Mouse (Mus musculus) yolk sac, embryonic 10.5 days (tissue): ENCODE measurements around the gene Adap1.

Source experiments
- DNase-seq: peaks from one replicate; pipeline ENCODE4 v3.0.0-alpha.2; 2017; ENCODE audit warnings: low spot score

Gene Adap1

DNA sequence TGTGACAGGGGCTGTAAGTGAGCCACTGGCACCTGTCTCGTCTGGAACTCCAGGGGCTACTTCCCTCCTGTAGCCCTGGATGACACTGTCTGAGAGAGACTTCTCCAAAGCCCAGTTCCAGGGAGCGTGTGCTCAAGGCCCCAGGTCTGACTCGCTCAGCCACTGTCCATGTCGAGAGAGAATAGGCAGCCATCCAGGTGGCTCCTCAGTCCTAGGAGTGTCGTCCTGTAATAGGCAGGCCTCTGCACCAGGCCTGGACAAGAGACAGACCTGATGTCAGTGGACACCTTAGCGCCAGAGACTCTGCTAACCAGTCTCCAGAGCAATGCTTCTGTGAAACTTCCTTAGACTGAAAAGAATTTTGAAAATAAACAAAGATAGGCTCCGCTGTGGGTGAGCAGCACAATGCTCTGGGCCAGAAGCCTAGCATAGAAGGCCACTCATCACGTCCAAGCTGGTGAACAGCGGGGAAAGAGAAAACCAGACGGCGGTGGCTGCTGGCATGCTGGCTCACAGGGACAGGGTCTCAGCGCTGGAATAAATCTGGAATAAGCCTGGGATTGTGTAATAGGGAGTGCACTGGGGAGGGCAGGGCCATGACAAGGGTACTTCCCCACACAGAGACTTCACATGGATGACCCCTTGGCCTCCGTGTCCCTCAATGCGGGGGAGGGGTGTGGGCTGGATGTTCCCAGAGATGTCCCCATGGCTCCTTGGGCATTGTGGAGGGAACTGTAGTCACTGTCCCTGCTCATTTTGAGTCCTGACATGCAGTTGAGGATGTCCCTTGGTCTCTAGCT is 39.1 kb downstream of the Adap1 start:
- DNase-seq: peak; percentile 53

DNA sequence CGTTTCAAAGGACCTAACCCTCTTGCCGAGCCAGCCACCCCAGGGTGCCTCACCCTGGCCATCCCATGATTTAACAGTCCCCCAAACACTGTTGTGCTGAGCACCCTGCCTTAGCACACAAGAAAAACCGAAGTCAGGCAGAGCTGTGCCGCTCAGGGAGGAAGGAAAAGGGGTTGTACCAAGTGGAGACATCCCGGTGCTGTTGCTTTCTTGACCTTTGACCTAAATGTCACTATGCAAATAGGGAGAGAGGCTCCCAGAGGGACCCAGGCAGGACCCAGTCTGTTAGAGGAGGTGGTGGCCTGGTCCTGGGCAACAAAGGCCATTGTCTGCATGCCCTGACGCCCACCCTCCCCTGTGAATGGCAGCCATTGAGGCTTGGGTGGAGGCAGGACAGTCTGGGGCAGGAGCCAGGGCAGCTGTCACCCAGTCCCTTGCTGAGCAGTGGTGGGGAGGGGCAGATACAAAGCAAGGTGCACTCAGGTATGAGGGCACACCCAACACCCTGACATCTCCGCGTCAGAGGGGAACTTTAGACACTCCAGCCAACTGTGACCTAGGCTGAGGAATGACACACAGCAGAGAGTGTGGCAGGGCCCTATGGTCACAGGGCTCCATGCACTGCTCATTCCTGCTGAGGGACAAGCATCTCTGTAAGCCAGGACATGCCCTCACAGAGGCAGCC is 39.9 kb downstream of the Adap1 start:
- DNase-seq: peak; percentile 58

DNA sequence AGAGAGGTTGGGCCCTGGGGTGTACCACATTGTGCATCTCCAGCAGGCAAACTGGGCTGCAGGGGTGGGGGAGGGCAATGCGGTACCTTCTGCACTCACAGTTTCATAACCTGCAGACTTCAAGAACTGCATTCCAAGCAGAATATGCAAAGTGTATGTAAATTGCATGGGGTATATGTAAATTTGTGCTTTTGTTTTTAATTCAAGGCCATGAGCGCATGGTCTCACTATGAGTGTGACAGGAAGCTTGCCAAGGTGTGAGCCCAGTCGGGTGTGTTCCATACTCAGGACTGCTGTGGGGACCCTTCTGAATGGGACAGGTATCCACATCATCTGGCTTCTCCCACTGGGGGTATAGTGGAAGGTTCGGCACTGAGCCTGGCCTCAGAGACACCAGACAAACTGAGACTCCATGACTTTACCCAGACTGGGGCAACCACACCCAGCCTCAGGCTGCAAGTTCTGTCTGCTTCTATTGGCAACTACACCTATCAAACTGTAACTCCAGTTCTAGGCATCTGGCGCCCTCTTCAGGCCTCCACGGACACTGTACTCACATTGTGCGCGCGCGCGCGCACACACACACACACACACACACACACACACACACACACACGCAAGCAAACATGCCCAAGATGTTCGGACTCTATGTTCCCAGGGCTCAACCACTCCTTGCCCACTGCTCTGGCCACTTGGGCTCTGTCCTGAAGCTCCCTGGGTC is 41.8 kb downstream of the Adap1 start:
- DNase-seq: no peak

DNA sequence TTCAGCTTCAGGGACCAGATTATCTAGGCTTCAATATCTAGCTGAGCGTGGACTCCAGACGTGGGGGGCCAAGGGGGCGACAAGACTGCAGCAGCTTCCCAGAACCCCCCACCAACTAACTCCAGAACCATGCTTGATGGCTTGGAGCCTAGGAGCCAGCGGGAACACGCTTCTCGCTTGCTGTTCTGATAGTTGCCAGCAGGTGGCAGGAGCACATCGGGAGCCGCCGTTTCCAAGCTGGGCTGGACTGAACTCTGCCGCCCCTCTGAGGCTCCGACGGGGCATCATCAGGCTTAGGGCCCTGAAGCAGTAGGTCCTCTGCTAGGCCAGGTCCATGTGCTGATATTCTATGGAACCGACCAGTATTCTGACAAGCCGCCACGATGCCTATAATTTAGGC is 43.2 kb downstream of the Adap1 start:
- peak; percentile 70 for DNase-seq

DNA sequence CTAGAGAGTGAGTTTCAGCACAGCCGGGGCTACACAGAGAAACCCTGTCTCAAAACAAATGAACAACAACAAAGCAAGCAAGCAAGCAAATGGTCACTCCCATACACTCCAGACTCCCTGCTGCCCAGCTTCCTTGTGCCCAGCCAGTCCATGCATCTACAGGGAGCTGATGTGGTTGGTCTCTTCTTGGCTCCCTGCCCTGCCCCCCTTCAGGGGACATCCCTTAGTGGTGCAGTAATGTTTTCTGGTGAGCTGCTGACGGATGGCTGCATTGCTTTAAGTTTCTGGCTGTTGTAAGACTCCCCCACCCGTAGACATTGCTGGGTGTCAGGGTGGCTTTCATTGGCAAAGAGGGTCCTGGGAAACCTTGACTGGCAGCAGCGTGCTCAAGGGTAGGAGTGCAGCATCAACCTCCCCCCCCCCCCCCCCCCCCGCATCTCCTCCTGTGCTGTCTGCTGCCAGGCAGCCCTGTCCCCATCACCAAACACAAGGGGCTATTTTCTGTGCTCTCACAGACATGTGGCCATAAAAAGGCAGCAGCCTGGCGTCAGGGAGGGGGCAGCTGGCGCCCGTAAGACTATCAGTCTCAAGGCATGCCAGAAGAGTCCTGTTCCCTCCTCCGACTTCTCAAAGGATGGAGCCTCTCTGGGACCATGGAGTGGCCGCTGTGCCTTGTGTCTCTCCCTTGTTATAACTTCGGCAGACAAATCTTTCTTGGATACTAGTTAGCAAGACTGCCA is 43.9 kb downstream of the Adap1 start:
- DNase-seq: no peak

DNA sequence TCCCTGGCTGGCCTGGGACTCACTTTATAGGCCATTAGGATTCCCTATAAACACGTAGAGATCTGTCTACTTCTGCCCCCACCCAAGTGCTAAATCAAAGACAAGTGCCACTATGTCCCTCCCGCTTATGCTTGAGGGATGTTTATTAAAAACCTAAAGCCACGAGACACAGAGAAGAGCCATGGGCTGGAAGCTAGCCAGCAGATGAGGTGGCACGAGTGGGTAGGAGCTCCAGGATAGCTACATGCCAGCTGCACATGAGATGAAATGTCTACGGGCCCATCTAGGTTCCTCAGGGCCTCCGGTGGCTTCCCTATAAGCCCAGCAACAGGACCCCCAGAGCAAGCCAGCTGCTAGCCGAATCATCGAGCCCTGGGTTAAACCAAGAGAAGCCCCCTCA is 48.1 kb downstream of the Adap1 start:
- no peak for DNase-seq

DNA sequence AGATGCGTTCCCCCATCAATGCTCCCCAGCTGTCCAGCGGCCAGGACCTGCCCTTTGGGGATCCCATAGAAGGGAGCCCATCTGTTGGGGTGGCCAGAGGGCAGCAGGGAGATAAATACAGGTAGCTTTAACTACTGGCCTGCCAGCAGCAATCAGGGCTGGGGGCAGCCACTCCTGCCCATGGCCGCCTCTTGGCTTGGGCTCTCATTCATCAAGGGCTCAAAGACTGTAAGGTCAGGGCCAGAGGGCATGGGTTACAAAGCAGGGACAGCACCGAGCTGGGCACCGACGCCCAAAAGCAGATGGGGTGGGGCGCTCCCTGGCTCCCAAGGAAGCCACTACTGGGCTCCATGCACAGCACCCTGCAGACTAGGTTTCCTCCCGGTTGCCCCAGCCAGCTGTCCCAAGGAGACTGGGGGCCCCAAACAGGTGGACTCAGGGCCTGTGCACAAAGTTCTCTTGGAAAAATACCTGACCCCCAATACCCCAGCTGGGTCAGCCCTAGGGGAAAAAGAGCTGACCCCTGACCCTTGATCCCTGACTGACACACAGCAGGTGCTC is 53.3 kb downstream of the Adap1 start:
- DNase-seq: peak; percentile 33

DNA sequence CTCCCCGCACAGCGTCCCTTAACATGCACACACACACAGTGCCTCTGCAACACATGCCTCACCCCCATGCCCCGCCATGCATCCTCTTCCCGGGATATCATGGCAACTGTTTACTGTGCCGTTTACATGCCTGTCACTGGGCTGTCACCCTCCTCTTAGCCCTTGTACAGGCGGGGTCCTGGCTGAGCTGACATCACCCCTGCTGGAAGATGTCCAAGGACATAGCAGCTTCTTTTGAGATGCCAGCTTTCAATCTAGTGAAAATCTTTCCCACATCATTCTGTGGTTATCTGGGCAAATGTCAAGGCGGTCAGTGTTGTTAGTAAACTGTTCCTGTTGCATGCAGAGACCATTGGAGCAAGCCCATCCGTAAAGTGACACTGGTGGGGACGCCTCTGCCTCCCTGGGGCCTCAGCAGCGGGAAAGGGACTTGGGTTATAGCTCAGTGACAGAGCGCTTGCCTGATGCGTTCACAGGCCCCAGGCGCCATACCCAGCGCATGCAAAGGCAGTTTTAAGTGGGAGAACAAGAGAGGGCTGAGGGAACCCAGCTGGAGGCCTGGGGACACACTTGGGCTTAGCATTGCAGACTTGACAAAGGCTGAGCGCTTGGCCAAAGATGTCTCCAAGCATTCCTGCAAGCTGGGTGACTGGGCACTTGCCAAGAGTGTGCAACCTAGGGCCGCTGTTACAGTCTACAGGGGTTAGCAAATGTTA is 54.5 kb downstream of the Adap1 start:
- no peak for DNase-seq

DNA sequence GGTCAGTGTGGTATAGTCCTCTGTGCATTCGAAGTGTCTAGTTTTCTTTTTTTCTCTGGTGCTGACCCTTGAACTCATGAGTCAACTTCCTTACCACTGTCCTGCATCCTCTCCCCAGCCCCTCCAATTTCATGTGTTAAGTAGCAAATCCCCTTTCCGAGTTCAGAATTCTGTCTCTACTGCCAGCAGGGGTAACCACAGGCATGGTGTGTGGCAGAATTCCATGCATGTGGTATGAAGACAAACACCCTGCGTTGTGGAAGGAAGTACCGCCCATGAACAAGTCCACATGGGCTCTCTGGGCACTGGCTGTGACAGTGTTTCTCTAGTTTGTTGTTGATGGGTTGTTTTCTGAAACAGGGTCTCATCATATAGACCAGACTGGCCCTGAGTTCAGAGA is 57.8 kb downstream of the Adap1 start:
- DNase-seq: no peak

- no peak for DNase-seq
Measured at GRCm38 (mm10) chr5:139261403-139261802, 64.0 kb downstream of the Adap1 start.

DNA sequence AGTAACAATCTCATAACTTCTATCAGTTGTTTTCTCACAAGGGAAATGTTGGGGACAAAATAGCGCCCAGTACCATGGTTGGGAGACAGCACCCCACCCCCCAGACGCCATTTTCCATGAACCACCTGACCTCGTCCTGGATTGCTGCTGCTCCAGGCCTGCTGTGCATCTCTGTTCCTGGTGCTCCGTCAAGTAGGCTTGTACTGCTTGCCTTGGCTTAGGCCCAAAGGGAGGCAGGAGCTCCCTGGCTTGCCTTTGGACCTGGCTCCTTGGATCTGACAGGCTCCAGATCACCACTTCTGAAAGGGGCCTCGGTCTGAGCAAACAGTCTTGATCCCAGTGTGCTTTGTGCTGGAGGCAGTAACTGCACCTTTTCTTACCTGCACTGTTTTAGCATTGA is 65.6 kb downstream of the Adap1 start:
- no peak for DNase-seq

- DNase-seq: no peak
Measured at GRCm38 (mm10) chr5:139258371-139259035, 66.9 kb downstream of the Adap1 start.

DNA sequence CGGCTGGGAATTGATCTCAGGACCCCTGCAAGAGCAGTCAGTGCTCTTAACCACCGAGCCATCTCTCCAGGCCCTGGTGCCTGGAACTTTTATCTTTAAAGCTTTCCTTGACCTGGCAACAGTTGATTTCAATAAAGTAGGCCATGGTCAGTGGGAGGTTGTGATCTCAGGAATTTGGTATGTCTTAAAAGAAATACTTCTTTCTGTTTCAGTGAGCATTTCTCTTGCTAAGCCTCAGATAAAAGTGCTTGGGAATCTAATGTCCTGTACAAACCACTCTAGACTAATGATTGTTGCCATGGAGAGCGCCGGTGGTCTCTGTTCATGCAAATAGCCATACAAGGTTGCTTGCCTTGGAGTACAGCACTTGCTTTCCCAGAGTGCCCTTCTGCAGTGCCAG is 67.6 kb downstream of the Adap1 start:
- DNase-seq: no peak

- DNase-seq: no peak
Measured at GRCm38 (mm10) chr5:139257265-139257664, 68.2 kb downstream of the Adap1 start.

DNA sequence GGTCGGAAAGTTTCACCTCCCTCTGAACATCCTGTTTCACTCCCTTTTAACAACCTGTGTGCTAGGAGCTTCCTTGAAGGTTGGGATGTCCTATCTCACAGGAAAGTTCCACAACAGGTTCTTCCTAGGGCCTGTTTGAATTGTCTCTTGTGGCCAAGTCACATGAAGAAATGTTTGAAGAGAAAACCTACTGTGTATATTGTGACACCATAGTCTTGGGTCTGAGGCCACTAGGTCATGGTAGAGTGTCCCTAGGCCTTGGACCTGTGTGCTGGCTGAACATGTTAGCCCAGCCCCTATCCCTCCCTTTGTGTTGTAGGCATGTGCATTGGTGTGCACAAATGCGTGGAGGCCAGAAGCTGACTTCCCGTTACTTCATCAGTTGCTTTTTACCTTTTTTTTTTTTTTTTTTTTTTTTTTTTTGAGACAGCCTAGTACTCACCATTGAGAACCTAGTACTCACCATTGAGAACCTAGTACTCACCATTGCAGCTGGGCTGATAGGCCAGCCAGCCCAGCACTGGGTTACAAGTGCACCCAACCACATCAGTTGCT is 69.1 kb downstream of the Adap1 start:
- no peak for DNase-seq

DNA sequence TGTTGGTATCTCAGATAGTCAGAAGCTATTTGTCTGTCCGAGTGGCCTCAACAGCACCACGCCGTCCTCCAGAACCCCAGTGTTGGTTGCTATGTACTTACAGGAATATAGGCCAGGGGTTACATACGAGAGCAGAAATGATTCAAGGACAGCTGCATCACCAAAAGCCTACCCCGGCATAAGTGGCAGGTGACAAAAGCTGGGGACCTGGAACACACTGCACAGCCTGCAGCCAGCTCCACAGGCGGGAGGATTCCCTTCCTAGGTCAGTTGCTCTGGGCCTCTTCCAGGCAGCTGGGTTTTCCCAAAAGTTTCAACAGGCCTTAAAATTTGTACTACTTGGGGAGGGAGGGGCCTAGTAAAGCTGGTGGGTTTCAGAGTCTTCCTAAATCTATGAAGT is 69.6 kb downstream of the Adap1 start:
- DNase-seq: no peak

- no peak for DNase-seq
Measured at GRCm38 (mm10) chr5:139254938-139255337, 70.5 kb downstream of the Adap1 start.

DNA sequence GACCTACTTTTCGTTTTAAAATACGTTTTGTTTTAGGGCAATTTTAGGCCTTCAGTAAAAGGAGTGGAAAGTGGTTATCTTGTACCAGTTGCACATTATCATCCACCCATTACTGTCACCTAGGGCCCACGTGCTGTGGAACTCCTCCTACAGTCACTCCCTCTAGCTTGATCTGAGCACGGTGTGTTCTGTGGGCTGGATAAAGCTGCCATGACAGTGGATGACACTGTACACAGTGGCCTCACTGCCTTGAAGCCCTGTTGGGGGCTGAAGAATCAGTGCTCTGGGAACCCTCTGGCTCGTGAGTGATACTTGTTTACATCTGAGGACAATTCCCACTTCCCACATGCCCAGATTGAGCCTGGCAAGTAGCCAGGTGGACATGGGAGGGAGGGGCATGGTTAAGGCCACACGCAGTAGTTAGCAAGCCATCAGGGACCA is 72.1 kb downstream of the Adap1 start:
- peak; percentile 29 for DNase-seq

GRCm38 (mm10) chr5:139252910-139253245 is 72.5 kb downstream of the Adap1 start:
- DNase-seq: no peak

DNA sequence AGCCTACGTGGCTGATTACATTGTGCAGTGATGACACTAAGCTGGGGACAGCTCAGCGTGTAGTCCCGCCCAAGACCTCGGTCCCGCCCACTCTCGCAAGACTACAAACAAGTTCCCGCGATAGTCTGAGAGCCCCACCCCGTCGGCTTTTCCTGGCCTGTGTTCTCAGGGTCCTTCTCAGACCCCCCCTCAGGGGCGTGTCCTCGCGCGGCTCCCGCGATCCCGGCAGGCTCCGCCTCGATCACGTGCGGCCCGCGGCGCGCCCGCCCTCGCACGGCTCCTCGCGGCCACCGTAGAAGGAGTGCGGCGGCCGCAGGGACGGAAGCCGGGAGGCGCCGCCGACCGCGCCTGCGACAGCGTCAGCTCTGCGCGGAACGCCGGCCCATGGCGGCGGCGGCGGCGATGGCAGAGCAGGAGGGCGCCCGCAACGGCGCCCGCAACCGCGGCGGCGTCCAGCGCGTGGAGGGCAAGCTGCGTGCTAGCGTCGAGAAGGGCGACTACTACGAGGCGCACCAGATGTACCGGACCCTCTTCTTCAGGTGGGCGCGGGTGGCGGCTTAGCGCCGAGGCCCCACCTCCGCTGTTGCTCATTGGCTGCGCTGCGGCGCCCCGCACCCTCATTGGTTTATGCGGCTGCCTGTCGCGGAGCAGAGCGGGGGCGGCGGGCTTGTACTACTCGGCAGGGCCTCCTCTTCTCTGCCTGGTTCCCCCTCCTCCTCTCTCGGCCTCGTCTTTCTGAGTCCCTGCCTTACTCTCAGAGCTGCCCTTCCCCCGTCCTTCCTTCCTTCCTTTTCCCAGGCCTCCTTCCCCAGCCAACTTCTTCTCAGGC is 73.1 kb downstream of the Adap1 start, which contains the start of gene Get4:
Gene Get4 (plus strand): TSS at position 244 of the 829 bp plus-strand sequence.
- peak; percentile 99 for DNase-seq
